Mouse (Mus musculus): Measurements from ENCODE around the gene Afap1. TPM values are rescaled to one million over a fixed set of nuclear protein-coding genes. Genes with fewer than 3 reads are reported as not detected.

The Afap1 gene
- total RNA-seq, 2 experiments from 2014 or later = 62.7 to 67.5 TPM

DNA sequence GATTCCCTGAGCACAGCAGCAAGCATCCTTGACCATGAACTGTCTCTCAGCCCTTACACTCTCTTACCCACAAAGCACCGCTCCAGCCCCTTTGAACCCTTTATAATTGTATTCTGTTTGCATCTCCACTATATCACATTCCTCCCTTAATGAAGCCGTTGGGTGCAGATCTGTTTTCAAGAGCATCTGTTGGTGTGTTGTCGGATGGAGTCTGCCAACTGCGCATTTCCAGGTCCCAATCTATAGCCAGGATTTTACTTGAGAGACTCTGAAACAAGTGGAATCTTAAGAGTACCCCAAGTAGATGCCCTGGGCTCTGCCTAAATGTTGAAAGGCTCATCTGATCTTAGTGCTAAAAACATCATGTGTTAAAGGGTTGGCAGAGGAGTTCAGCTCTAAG lies 3.4 kb downstream of the Afap1 start:
- no peak for DNase-seq (ENCODE audit: low spot score in 2 of 2)

DNA sequence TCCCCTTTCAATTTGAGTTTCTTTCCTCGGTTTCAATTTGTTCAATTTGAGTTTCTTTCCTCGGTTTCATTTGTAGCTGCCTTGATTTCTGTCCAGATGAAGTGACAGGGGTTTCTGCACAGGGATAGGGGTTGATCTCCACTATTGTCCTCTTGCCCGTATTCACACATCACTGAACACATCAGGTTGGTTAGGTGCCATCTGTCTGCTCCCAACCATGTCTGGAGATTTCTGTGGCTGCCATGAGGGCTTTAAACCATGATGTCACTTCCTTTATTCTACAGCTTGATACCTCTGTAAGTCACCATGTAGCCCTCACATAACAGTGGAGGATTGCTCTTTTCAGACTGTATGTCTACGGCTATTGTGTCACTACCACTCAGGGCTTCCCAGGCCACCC lies 4.0 kb downstream of the Afap1 start:
- DNase-seq (ENCODE audit: low spot score in 2 of 2) = no peak

DNA sequence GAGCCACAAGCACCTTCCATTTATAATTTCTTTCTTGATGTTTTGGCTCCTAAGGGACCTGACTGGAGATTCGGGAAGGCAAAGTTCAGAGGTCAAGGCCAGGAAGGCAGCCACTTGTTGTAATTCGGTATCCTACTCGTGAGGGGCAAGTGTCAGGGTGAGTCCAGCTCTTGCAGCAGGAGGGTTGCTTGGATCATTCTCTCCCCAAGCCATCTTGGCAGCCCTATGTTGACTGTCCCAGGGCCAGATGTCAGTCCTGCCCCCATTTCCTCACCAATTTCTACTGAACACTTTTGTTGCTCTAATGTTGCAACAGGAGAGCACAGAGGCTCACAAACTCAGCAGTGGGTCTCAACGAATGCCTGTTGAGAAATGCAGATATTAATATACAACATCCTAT lies 5.0 kb downstream of the Afap1 start:
- no peak for DNase-seq (ENCODE audit: low spot score in 2 of 2)

GRCm38 (mm10) chr5:35898994-35899393 lies 5.9 kb downstream of the Afap1 start:
- no peak for DNase-seq (ENCODE audit: low spot score in 2 of 2)

DNA sequence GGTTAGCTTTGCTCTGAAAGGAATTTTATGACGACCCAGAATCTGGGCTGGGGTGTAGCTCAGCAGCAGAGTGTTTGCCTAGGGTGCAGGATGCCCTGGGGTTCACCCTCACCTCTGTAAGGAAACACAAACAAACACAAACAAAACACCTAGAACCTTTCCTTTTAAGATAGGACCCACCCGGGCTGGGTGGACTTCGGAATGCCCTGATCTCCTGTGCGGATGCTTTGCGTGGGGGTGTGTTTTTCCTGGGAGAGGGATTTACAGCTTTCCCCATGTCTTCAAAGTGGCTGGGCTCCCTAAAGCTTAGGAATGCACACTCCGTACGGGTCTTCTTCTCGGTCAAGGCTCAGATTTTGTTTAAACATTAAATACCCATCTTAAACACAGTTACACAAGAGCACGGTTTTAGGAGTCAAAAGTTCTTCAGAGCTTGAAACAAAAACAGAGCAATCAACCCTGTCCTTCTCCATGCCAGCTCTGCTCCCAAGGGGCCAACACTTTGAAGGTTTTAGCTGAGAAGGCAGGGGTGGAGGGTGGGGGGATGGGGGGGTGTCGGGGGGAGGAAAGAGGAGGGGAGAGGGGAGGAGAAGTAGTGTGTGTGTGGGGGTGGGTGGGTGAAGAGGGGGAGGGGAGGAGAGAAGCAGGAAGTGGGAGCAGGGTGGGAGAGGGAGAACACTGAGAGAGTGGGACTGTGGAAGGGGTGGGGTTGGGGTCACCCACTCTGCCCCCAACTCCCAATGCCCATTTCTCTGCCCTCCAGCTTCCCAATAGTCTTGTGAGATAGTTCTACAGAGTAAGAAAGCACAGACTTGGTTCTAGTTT lies 7.5 kb downstream of the Afap1 start:
- DNase-seq (ENCODE audit: low spot score in 2 of 2) = no peak

- DNase-seq (ENCODE audit: low spot score in 2 of 2) = no peak
Observed at GRCm38 (mm10) chr5:35901226-35901809, 8.2 kb downstream of the Afap1 start.

DNA sequence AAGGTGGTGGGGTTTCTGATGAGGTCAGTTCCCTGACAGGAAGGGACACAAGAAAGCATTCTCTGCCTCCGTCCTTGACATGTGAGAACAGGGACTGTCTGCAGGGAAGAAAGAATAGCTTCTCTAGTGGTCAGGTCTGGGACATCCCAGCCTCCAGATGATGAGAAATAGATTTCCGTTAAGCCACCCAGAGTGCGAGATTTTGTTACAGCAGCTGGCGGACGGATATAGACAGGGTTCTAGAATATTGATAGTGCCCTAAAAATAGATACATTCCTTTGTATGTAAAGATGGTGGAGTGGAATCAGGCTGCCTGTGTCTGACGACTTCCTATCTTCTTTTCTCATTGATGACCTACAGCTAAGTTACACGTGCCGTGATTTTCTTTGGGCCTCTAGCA lies 10.3 kb downstream of the Afap1 start:
- no peak for DNase-seq (ENCODE audit: low spot score in 2 of 2)

- no peak for DNase-seq (ENCODE audit: low spot score in 2 of 2)
Observed at GRCm38 (mm10) chr5:35905283-35905682, 12.2 kb downstream of the Afap1 start.

GRCm38 (mm10) chr5:35907090-35907489 lies 14.0 kb downstream of the Afap1 start:
- DNase-seq (ENCODE audit: low spot score in 2 of 2) = no peak

DNA sequence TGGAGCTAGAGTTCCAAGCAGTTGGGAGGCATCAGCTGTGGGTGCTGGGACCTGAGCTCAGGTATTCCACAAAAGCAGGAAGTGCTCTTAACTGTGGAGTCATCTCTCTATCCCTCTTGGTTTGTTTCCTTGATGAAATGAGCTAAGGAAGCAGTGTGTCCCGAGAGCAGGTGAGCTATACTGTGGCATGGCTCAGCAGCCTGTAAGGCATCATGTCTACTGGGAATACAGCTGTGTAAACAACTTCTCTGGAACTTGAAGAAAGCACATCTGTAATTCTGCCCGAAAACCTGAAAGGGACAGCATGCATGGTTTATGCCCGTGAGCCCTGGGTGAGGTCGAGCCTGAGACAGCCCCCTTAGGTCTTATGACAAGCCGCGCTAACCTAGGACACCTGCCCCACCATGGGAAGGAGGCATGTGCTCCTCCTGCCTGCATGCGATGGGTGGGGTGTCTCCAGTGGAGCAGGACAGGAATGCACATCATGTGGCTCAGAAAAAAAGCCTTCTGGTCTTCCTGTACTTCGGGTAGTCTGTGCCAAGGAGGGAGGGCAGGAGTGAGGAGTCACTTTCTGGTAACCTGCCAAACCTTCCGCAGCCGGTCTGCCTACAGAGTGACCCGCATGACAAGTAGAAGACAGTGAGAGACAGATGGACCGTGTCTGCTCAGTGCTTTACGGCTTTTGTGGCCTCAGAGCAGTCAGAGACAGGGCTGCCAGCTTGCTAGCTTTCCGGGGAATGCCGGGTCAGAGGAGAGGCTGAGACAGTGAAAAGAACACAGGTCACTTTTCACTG lies 14.7 kb downstream of the Afap1 start:
- DNase-seq (ENCODE audit: low spot score in 2 of 2) = peak; percentile 55 to 81

DNA sequence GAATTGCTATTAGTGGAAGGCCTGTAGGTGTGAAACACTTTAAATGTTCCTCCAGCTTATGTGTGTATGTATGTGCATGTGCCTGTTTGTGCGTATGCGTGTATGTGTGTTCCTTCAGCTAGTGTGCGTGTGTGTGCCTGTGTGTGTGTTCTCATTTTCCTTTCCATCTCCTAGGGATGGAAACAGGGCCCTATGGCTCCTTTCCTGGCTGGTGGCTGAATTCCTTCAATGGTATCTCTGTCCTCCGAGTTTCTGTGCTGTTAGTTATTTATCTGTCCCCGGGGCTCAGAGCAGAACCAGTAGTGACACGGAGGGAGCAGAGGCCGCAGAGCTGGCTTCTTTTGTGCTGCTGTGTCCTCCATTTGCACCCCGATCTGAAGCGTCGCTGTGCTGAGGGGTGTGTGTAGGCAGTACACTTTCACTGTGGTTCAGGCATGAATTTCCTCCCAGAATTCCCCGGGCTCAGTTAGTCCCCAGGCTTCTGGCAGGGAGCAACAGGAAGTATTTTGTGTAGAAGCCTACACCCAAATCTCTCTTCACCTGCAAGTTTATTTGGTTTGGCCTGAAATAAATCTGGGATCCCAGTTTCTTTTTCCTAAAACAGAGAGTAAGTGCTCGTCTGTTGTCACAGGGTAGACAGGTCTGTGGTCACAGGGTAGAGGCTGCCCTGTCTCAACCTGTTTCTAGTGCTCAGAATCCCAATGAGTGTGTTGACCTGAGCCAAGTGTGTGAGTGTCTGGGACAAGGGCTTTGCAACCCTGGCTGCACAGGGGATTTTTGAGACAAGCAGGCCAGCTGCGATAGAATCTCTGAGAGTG lies 15.7 kb downstream of the Afap1 start:
- no peak for DNase-seq (ENCODE audit: low spot score in 2 of 2)

DNA sequence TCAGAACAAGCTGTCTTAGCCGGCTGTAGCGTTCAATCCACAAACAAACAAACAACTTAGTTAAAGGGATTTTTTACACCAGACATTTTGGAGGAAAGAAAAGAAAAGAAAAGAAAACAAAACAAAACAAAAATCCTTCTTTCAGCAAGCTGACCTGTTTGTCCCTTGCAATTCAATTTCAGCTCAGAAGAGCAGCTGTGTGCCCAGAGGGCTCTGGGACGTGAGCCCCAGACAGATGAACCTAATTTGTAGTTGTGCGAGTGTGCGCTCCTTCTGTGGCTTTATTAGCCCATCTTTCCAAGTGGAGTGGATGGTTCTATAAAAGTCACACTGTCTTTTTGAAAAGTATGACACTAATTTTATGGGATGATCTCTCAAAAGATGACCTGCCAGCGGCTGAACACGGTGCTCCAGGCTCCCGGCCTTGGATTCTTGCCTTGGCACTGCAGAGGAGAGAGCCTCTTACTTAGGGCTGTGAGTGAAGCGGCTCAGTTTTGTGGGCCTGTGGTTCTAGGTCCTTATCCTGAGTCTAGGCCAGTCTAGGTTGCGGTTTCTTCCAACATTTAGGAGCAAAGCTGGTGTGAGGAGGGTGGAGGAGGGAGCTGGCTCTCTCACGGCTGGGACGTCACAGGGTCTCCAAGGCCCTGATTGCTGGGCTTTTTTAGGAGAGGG lies 22.6 kb downstream of the Afap1 start:
- DNase-seq (ENCODE audit: low spot score in 2 of 2) = no peak

DNA sequence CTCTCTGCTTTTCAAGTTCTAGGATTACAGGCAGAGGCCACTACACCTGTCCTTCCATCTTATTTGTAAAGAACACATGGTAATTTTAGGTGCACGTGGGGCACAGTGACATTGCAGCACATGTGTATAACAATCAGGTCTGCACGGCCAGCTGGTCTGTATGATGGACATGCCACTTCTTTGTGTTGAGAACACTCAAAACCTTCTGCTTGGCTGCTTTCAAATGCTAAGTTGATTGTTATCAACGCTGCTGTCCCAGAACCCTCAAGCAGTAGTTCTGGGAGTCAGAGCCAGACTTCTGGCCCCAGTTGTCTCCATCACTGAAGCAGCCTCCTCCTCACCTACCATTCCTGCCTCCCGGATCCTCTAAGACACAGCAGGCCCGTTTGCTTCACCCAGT lies 23.5 kb downstream of the Afap1 start:
- no peak for DNase-seq (ENCODE audit: low spot score in 2 of 2)

GRCm38 (mm10) chr5:35918387-35918786 lies 25.3 kb downstream of the Afap1 start:
- DNase-seq (ENCODE audit: low spot score in 2 of 2) = peak in 1 of 2 experiments; percentile 70

- DNase-seq (ENCODE audit: low spot score in 2 of 2) = no peak
Observed at GRCm38 (mm10) chr5:35920076-35920475, 27.0 kb downstream of the Afap1 start.

- DNase-seq (ENCODE audit: low spot score in 2 of 2) = no peak
Observed at GRCm38 (mm10) chr5:35920557-35920956, 27.4 kb downstream of the Afap1 start.

DNA sequence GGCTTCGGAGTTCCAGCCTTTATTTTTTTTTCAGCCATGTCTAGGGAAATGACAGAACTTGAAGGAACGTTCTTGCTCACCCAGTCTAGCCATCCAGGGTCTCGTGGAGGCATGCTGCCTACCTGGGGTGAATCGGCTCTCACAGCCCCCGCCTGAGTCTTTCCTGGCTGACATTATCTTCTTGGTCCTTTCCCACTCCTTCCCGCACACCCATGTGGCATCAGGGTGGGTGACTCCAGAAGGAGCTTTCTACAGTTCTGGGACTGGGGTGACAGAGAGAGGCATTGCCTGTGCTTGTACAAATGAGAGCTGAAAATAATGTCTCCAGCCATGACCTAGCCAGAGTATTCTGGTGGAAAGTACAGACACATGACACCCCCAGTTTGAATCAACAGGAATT lies 28.0 kb downstream of the Afap1 start:
- DNase-seq (ENCODE audit: low spot score in 2 of 2) = no peak

DNA sequence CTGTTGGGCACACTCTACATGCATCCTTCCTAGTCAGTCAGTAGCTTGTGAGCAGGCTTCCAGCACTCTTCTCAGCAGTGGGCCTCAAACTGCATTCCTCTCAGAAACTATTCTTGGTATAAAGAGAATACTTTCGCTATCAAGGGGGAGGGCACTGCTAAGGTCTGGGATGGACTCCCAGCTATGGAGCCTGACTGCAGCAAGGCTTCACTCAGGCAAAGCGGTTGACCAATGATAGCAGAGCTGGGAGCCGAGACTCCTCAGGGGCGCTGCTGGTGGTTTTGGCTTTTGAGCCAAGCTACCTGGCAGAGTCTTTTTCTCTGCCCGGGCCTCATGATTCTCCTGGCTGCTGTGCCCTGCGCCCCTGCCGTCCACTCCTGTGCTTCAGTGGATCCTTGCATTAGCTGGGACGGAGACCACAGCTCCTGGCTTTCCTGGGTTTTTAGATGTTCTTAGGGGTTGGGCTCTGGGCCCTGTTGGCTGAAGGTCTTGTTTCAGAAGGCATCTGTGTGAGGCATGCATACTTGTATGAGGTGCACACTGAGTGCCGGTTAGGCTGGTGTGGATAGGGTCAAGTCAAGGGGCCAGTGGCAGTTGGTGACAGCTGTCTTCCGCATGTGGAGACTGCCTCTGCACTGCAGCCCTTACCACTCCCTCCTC lies 28.6 kb downstream of the Afap1 start:
- DNase-seq (ENCODE audit: low spot score in 2 of 2) = no peak

DNA sequence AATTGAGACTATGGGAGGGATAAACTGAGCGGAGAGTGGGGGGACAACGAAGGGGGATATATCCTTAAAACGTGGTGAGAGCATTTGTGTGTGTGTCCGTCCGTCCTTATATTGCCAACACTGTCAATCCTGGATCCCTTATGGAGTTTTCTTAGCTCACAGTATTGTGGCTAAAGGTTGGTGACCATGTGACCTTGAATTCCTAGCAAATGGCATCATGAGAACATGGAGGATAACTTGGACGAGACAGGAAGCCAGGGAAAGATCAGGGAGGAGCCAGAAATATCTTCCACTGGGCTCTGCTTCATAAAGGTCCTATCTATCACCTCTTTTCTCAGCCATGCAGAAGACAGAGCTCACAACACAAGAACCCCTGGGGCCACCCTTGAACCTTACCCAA lies 30.3 kb downstream of the Afap1 start:
- DNase-seq (ENCODE audit: low spot score in 2 of 2) = no peak

DNA sequence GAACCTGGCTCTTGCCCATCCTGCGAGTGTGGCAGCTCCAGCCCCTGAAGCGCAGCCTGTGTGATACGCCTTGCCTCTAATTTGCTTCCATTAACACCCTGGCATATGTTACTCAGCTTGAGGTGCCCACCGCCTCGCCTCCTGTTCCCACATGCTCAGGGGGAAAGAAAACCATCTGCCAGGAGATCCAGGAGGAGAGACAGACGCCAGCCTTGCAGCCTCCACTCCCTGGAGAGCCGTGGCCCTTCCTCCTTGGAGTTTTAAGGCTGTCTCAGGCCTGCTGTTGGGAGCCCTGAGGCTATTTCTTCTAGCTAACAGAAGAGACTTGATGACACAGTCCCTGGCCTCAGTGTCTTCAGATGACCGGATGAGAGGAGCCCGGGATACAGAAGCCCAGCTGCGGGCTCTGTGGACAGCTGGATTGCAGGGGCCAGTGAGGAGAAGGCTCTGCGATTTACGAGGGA lies 32.1 kb downstream of the Afap1 start:
- DNase-seq (ENCODE audit: low spot score in 2 of 2) = peak in 1 of 2 experiments; percentile 50
